Mouse (Mus musculus): ENCODE measurements around the gene Pnmal2.

- TF ChIP-seq POLR2AphosphoS2 (IDR thresholded peaks at IDR 0.05; ENCODE audit: low read length): peak; percentile 63; the same call in 1 of the 2 replicates
- no peak; the same call in 1 of the 2 replicates for TF ChIP-seq MXI1 (IDR thresholded peaks at IDR 0.05; ENCODE audit: low read depth, low read length)
- TF ChIP-seq CTCF (IDR thresholded peaks at IDR 0.05 in 2 of 3, conservative IDR thresholded peaks at IDR 0.05 in 1 of 3; ENCODE audit: control insufficient read depth in 1 of 3, insufficient read depth in 1 of 3, low read depth in 2 of 3, low read length in 3 of 3, poor library complexity in 1 of 3, severe bottlenecking in 1 of 3): no peak
- TF ChIP-seq MYC (IDR thresholded peaks at IDR 0.05; ENCODE audit: low read depth, low read length): no peak; the same call in 1 of the 2 replicates
- no peak for TF ChIP-seq ZC3H11A (IDR thresholded peaks at IDR 0.05; ENCODE audit: low read depth, low read length)
- TF ChIP-seq POLR2A (IDR thresholded peaks at IDR 0.05; ENCODE audit: control insufficient read depth in 1 of 2, insufficient read depth in 1 of 2, low read depth in 1 of 2, low read length in 2 of 2, poor library complexity in 1 of 2): peak in 1 of 2 experiments; percentile 72; a peak in 2 of 4 replicates
- TF ChIP-seq USF2 (IDR thresholded peaks at IDR 0.05; ENCODE audit: borderline replicate concordance in 1 of 2, insufficient read depth in 1 of 2, low read depth in 1 of 2, low read length in 2 of 2): no peak
- no peak for TF ChIP-seq USF1 (IDR thresholded peaks at IDR 0.05; ENCODE audit: low read depth, low read length)
- no peak for TF ChIP-seq KAT2A (conservative IDR thresholded peaks at IDR 0.05; ENCODE audit: low read depth, low read length)
Observed at GRCm38 (mm10) chr7:16906281-16906680, 38.2 kb upstream of the Pnmal2 start, which contains the start of gene Ptgir.
